Mouse (Mus musculus) CH12.LX (cell line): ENCODE data around the gene Wbp2. TPM values are rescaled to one million over a fixed set of nuclear protein-coding genes. Genes with fewer than 3 reads are reported as not detected.

Experiments
- DNase-seq: peaks from one replicate; pipeline ENCODE4 v3.0.0-alpha.2; 2013; ENCODE audit errors: extremely low read depth
- H3K27ac ChIP-seq: 2 replicates; pipeline ENCODE4 v1.5.1; 2012; ENCODE audit warnings: low read depth, mild to moderate bottlenecking, control low read depth, moderate library complexity; ENCODE audit not compliant: insufficient read depth
- H3K27me3 ChIP-seq: replicated peaks from 2 replicates; pipeline ENCODE3; 2012; ENCODE audit warnings: inconsistent platforms
- H3K36me3 ChIP-seq, 2 experiments: replicated peaks in 1 of 2; 2 replicates each; pipeline versions ENCODE3 to v1.6.1; 2012; ENCODE audit warnings: inconsistent platforms in 1 of 2, low read length in 1 of 2, mild to moderate bottlenecking in 1 of 2, mixed read lengths in 1 of 2, moderate library complexity in 1 of 2; ENCODE audit not compliant: control insufficient read depth in 1 of 2, insufficient read depth in 1 of 2
- H3K4me1 ChIP-seq, 2 experiments: 2 replicates each; pipeline ENCODE4 v1.6.1; 2012; ENCODE audit warnings: inconsistent platforms in 1 of 2, moderate library complexity in 1 of 2; ENCODE audit not compliant: insufficient read depth in 2 of 2, control insufficient read depth in 1 of 2
- H3K4me2 ChIP-seq: 2 replicates; pipeline ENCODE4 v1.6.1; 2012; ENCODE audit warnings: low read depth, mild to moderate bottlenecking, control low read depth; ENCODE audit not compliant: poor library complexity, insufficient read depth, severe bottlenecking
- H3K4me3 ChIP-seq, 3 experiments: fragments of 150-350 bp in 1 of 3; sonication (generic) in 1 of 3; replicated peaks in 1 of 3; 2 replicates each; pipeline versions ENCODE3 to v1.5.1; 2011 to 2012; ENCODE audit warnings: low read depth in 2 of 3, low read length in 2 of 3, mild to moderate bottlenecking in 2 of 3, moderate library complexity in 2 of 3, control low read depth in 1 of 3, improper control_type of control experiment in 1 of 3, inconsistent platforms in 1 of 3, mixed read lengths in 1 of 3; ENCODE audit not compliant: poor library complexity in 1 of 3
- H3K79me2 ChIP-seq: replicated peaks from 2 replicates; pipeline ENCODE4 v1.6.1; 2012; ENCODE audit warnings: mild to moderate bottlenecking, moderate library complexity; ENCODE audit not compliant: control insufficient read depth, poor library complexity, insufficient read depth, severe bottlenecking; ENCODE audit errors: extremely low read depth
- H3K9ac ChIP-seq: 2 replicates; pipeline ENCODE4 v1.6.1; 2012; ENCODE audit warnings: low read depth, mild to moderate bottlenecking, control low read depth, moderate library complexity; ENCODE audit not compliant: insufficient read depth
- H3K9me3 ChIP-seq: replicated peaks from 2 replicates; pipeline ENCODE3; 2012; ENCODE audit warnings: low read length, inconsistent platforms, mixed read lengths
- BHLHE40 ChIP-seq: IDR thresholded peaks from 2 replicates; pipeline ENCODE4 v1.6.1; 2011; ENCODE audit warnings: mild to moderate bottlenecking, low read depth, low read length, improper control_type of control experiment
- CHD1 ChIP-seq: IDR thresholded peaks from 2 replicates; pipeline ENCODE4 v1.6.1; 2012; ENCODE audit warnings: low read depth, low read length, improper control_type of control experiment, inconsistent platforms
- ELF1 ChIP-seq: IDR thresholded peaks from 2 replicates; pipeline ENCODE4 v1.6.1; 2014; ENCODE audit warnings: low read depth, mild to moderate bottlenecking, inconsistent platforms, low read length, improper control_type of control experiment
- EP300 ChIP-seq: IDR thresholded peaks from 2 replicates; pipeline ENCODE4 v1.6.1; 2011; ENCODE audit warnings: low read length, improper control_type of control experiment
- IRF4 ChIP-seq: IDR thresholded peaks from 2 replicates; pipeline ENCODE4 v1.6.1; 2014; ENCODE audit warnings: low read depth, mild to moderate bottlenecking, inconsistent platforms, low read length, improper control_type of control experiment
- JUN ChIP-seq: IDR thresholded peaks from 2 replicates; pipeline ENCODE4 v1.6.1; 2011; ENCODE audit warnings: low read depth, mild to moderate bottlenecking, low read length, improper control_type of control experiment, moderate library complexity; ENCODE audit not compliant: insufficient read depth
- JUND ChIP-seq: conservative IDR thresholded peaks from 2 replicates; pipeline ENCODE4 v1.6.1; 2011; ENCODE audit warnings: low read depth, low read length, improper control_type of control experiment
- MAX ChIP-seq: IDR thresholded peaks from 2 replicates; pipeline ENCODE4 v1.6.1; 2011; ENCODE audit warnings: low read length, improper control_type of control experiment
- MAZ ChIP-seq: IDR thresholded peaks from 2 replicates; pipeline ENCODE4 v1.6.1; 2012; ENCODE audit warnings: low read depth, mild to moderate bottlenecking, inconsistent platforms, low read length, improper control_type of control experiment, moderate library complexity
- MXI1 ChIP-seq: IDR thresholded peaks from 2 replicates; pipeline ENCODE4 v1.6.1; 2011; ENCODE audit warnings: mild to moderate bottlenecking, low read depth, low read length, improper control_type of control experiment
- NRF1 ChIP-seq: IDR thresholded peaks from 2 replicates; pipeline ENCODE4 v1.6.1; 2014; ENCODE audit warnings: low read depth, mild to moderate bottlenecking, inconsistent platforms, low read length, improper control_type of control experiment, moderate library complexity
- PAX5 ChIP-seq: IDR thresholded peaks from 2 replicates; pipeline ENCODE4 v1.6.1; 2012; ENCODE audit warnings: low read length, inconsistent platforms, mixed read lengths
- RCOR1 ChIP-seq: conservative IDR thresholded peaks from 2 replicates; pipeline ENCODE4 v1.6.1; 2012; ENCODE audit warnings: low read depth, mild to moderate bottlenecking, inconsistent platforms, low read length, improper control_type of control experiment
- SIN3A ChIP-seq: IDR thresholded peaks from 2 replicates; pipeline ENCODE4 v1.6.1; 2012; ENCODE audit warnings: low read length, improper control_type of control experiment, inconsistent platforms
- USF2 ChIP-seq: conservative IDR thresholded peaks from 2 replicates; pipeline ENCODE4 v1.6.1; 2011; ENCODE audit warnings: low read depth, low read length, improper control_type of control experiment
- ZC3H11A ChIP-seq: IDR thresholded peaks from 2 replicates; pipeline ENCODE4 v1.6.1; 2012; ENCODE audit warnings: low read depth, mild to moderate bottlenecking, inconsistent platforms, low read length, improper control_type of control experiment
- ZNF384 ChIP-seq: IDR thresholded peaks from 2 replicates; pipeline ENCODE4 v1.6.1; 2012; ENCODE audit warnings: low read depth, low read length, improper control_type of control experiment, inconsistent platforms
- dilution Hi-C: fragments of 300-500 bp; cut with MboI; formaldehyde crosslinking; loops from 2 replicates; pipeline ENCODE4 v1.14.3; 2020; ENCODE audit warnings: low sequenced_read_pairs; ENCODE audit not compliant: extremely low pct_unique_long_range_greater_than_20kb, extremely low pct_ligation_motif_present
- in situ Hi-C: fragments of 300-500 bp; cut with MboI; formaldehyde crosslinking; loops from 3 replicates; pipeline ENCODE4 v1.14.3; 2019; ENCODE audit warnings: low sequenced_read_pairs, low pct_ligation_motif_present, low pct_unique_long_range_greater_than_20kb, mixed read lengths
- polyA plus RNA-seq: library from polyadenylated mRNA; unstranded; fragments of >175 nt; gene quantifications from 2 replicates; pipeline ENCODE4 v1.2.1, GENCODE M21; 2012; ENCODE audit warnings: low read depth; ENCODE audit not compliant: insufficient read length
- total RNA-seq, 2 experiments: library from RNA; depleted of rRNA; stranded (reverse); fragments of 300-350 nt in 1 of 2; fragments of >200 nt in 1 of 2; gene quantifications; 2 replicates each; pipeline ENCODE4 v1.2.3; 2012 to 2014

The Wbp2 gene
- total and polyA plus RNA-seq, 3 experiments = 15.2 to 97.1 (median 30.7) TPM

DNA sequence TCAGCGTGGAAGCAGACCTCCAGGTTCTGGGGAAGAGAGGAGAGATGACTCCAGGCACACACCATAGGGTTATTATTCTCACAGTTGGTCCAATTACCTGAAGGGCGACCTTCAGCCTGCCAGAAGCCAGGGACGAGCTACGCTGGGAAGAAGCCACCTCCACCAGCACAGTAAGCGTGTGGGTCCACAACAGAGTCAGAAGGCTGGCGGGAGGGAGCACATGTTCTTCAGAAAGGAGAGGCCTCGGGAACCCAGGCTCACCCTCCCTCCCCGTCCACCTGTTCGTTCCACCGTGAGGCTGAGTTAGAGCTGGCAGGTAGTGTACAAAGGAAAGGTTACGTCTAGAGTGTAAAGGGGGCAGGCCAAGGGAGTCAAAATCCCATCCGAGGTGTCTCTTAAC is 21.4 kb downstream of the Wbp2 start:
- Histone ChIP-seq H3K79me2 (no peaks in the 10 kb centered on the region), H3K9me3 (no peaks in the 10 kb centered on the region)
- DNase-seq = no peak
- TF ChIP-seq IRF4 = no peak
- no peak for TF ChIP-seq RCOR1
- TF ChIP-seq JUND = no peak
- no peak for TF ChIP-seq CHD1
- no peak for TF ChIP-seq ZC3H11A
- TF ChIP-seq BHLHE40 = no peak
- no peak for TF ChIP-seq NRF1
- TF ChIP-seq, all 38 proteins: peak for 0
- peaks cover 3 to 34% of the 10 kb centered on the region in 2 experiments; a peak in 3 of 4 replicates for H3K4me1 ChIP-seq
- dilution Hi-C loops = no loop called here
- no peak overlapping the region for H3K27ac ChIP-seq
- no peak overlapping the region for H3K4me3 ChIP-seq
- peaks cover 27 to 94% of the 10 kb centered on the region in 2 experiments for H3K36me3 ChIP-seq
- in situ Hi-C loops = loop anchor here (5.0 kb wide), 1 partner anchor 33 kb away; the partner anchor contains the start of gene Unk
- no peak overlapping the region for H3K9ac ChIP-seq
- H3K4me2 ChIP-seq = no peak overlapping the region
- H3K27me3 ChIP-seq = no peaks in the 10 kb centered on the region

GRCm38 (mm10) chr11:116064187-116064867 is 22.5 kb downstream of the Wbp2 start:
- TF ChIP-seq JUN = no peak
- TF ChIP-seq SIN3A = no peak
- no peak for TF ChIP-seq EP300
- TF ChIP-seq PAX5 = no peak
- TF ChIP-seq ELF1 = no peak
- TF ChIP-seq ZC3H11A = no peak
- TF ChIP-seq MAX = no peak
- Histone ChIP-seq H3K9me3 (no peaks in the 10 kb centered on the region), H3K79me2 (no peaks in the 10 kb centered on the region), H3K27ac (no peak overlapping the region), H3K4me2 (no peak overlapping the region), H3K4me3 (no peak overlapping the region), H3K27me3 (no peaks in the 10 kb centered on the region), H3K4me1 (peaks cover 0 to 28% of the 10 kb centered on the region in 2 experiments; a peak in 2 of 4 replicates), H3K36me3 (peaks cover 37 to 96% of the 10 kb centered on the region in 2 experiments), H3K9ac (no peak overlapping the region)
- no peak for DNase-seq
- in situ Hi-C loops = no loop called here
- dilution Hi-C loops = no loop called here

DNA sequence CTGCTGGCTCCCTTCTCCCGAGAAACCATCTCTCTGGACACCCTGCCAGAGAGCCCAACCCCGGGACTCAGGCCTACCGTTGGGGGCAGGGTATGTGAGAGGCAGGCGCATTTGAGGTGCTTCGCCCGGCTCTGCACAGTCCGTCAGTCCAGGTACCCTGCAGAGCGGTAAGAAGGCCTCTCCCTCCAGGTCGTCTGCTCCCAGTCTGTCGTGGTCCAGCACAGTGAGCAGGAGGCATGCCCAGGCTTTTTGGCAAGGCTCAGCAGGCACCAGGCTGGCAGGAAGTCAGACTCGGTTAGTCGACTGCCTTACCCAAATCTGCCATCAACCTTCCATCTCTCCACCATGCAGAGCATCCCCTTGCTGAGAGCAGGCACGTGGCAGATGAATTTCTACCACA is 23.2 kb downstream of the Wbp2 start:
- peaks cover 0 to 28% of the 10 kb centered on the region in 2 experiments; a peak in 2 of 4 replicates for H3K4me1 ChIP-seq
- no peak overlapping the region for H3K4me2 ChIP-seq
- H3K27me3 ChIP-seq = no peaks in the 10 kb centered on the region
- H3K36me3 ChIP-seq = peaks cover 44 to 96% of the 10 kb centered on the region in 2 experiments
- TF ChIP-seq USF2 = no peak
- no peak for TF ChIP-seq MAZ
- no peak for TF ChIP-seq MXI1
- TF ChIP-seq EP300 = no peak
- no peak for TF ChIP-seq IRF4
- no peak for TF ChIP-seq ZNF384
- TF ChIP-seq, all 38 proteins: peak for 0
- dilution Hi-C loops = no loop called here
- H3K27ac ChIP-seq = no peak overlapping the region
- DNase-seq = no peak
- in situ Hi-C loops = no loop called here
- no peak overlapping the region for H3K4me3 ChIP-seq
- no peaks in the 10 kb centered on the region for H3K79me2 ChIP-seq
- no peaks in the 10 kb centered on the region for H3K9me3 ChIP-seq
- no peak overlapping the region for H3K9ac ChIP-seq
